Mouse (Mus musculus) regulatory T cell (primary cell): Measurements from ENCODE around the gene Mboat2.

ENCODE experiments used
- in situ Hi-C: fragments of 300-600 bp; cut with MboI, MseI; formaldehyde crosslinking; loops from one replicate; pipeline ENCODE4 v1.15.1; 2025; ENCODE audit warnings: high pct_unique_total_duplicates

The Mboat2 gene

DNA sequence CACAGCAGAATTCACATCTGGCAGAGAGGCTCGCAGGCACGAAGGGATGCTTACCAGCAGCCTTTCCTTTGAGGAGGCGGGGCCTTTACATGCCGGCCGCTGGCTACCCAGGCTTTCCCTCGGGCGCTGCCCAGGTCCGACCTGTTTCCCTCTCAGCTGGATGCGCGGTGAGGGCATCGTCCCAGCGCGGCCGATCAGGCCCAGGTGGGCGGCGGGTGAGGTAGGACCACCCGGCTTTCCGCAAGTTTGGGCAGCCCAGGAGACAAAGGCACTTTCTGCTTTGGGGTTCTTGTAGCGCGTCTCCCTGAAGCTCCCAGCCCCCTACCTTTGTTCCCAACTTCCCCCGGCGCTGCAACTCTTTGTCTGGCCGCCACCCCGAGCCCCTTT is at the start of gene Mboat2:
Mboat2 (plus strand) TSS at position 114 of the 387 bp plus-strand sequence.
- in situ Hi-C loops = no loop called here

DNA sequence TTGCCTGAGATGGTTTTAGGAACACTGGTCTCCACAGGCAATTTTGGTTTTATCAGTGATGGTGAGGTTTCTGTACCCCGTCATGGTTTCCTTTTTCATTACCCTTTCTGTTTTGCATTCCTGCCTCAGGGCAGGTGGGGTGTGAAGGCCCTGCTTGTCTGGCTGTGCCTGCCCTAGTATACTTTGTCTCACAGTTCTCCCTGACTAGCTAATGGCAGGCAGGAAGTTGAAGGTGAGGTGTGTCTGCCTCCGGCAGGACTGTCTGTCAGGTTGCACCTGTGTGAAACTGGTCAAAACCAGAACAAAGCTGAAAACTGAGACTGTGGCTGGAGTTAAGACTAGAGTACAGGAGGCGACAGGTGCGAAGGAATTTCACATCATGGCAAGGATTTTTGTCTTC is 46.9 kb upstream of the Mboat2 start:
- in situ Hi-C loops = no loop called here

DNA sequence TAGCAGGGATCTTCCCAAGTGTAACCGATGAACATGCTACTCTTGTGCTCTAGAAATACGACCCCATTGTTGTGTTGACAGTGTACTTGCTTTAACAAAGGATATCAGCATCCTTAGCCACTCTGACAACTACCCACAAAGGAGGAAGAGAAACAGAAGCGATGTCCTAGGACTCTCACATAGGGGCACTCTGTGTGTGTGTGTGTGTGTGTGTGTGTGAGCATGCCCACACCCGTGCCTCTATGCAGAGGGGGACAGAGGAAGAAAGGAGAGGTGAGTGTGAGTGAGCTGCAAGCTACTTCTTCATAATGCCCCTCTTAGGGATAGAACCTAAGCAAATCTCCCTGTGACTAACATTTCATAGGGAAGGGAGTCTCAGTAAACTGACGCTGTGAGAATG is 44.8 kb upstream of the Mboat2 start:
- in situ Hi-C loops = no loop called here

DNA sequence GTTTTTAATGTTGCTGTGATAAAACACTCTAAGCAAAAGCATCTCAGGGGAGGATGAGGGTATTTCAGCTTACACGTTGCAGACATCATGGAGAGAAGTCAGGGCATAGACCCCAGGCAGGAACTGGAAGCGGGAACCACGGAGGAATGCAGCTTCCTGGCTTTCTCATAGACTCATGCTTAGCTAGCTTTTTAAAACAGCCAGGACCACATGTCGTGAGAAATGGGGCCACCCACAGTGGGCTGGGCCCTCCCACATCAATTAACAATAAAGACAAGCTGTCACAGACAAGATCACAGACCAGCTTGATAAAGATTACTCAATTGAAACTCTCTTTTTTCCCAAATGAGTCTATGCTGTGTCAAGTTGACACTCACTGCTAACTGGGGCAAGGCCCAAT is 44.4 kb upstream of the Mboat2 start:
- in situ Hi-C loops = no loop called here

DNA sequence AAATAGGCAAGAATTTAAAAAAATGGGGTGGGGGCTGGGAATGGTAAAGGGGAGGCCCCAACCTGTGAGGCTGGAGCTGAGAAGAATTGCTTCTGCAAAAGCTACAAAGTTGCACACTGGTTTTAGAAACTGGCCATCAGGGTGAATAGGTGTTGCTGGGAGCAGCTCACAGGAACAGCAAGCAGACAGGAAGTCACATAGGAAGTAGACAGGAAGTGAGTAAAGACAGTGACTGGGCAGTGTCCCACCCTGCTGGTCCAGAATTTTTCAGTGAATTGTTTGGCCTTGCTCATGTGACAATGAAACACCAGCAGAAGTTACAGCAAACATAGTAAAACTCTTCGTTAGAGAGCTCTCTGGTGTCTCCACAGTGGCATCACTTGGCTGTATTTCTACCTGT is 41.0 kb upstream of the Mboat2 start:
- in situ Hi-C loops = no loop called here

DNA sequence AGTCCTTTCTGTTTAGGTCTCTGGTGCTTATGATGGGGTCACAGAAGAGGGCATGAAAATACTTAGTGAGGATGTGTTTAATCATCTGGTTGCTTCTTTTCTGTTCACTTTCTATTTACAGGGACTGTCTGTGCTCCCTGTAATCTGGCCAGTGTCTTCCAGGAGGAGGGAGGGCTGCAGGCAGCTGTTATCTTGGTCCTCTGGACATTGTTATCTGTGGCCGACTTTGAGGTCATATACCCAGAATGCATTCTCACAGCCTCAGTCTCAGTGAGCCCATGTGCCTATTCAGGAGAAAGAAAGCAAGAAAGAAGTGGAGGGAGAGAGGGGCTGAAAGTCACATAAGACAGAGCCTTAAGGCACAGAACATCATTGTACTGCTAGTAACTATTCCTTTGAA is 19.4 kb upstream of the Mboat2 start:
- in situ Hi-C loops = no loop called here

DNA sequence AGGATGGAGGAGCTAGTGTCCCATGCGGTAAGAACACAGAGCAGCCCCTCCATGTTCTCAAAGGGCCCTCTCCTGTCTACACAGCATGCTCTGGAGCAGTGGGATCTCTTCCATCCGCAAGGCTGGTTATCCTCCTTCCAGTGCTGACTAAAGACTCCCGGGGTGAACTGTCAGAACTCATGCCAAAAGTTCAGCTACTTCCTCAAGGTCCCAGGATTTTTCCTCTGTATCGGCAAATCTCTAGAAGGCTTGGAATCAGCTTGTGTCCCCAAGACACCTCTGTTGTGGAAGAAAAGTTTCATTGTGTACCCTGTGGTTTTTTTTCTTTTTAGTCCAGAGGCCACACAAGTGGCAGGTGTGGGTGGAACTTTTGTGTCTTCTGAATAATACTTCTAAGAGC is 18.8 kb upstream of the Mboat2 start:
- in situ Hi-C loops = no loop called here

DNA sequence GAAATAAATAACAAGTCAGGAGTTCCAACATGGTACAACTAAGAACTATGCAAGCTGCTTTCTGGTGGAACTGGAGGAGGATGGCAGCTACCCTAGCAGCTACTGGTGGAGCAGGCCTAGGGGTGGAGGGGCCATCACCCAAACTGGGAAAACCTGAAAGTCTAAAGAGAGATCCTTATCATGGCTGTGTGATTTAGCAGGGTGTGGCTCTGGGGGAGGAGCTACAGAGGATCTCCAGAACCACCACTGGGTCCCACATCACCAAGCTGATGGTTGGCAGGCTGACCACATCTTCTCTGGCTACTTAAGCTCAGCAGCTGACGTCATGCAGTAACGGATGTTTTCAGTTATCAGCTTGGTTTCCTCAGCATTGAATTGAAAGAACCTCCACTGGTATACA is 7.8 kb upstream of the Mboat2 start:
- in situ Hi-C loops = no loop called here

DNA sequence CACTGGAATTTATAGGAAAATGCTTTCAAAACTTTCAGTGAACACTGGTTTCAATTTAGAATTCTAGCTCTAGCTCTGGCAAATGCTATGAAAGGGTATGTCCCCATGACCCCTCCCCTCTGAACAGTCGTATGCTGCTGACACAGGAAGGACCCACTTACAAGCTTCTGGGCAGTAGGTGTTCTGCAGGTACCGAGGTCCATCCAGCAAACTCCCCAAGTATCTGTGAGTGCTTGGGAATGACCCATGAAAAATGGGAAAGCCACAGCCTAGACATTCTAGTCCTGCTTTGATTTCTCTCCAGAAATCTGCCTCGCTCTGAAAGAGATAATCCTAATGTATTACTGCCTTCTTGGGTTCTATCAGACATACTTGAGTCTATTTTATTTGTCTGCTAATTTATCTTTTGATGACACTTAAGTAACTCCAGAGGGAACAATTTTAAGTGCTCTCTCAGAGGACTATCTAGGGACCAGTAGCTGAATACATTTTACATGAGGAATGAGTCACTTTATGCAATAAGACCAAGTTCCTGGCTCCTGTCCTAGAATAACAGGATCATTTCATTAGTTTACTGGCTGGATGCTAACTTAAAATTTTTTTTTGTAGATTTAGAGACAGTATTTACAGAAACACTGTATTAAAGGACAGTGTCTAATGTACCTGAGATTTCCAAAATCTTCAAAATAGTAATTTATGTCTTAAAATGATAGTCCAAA is 6.9 kb upstream of the Mboat2 start:
- in situ Hi-C loops = no loop called here

DNA sequence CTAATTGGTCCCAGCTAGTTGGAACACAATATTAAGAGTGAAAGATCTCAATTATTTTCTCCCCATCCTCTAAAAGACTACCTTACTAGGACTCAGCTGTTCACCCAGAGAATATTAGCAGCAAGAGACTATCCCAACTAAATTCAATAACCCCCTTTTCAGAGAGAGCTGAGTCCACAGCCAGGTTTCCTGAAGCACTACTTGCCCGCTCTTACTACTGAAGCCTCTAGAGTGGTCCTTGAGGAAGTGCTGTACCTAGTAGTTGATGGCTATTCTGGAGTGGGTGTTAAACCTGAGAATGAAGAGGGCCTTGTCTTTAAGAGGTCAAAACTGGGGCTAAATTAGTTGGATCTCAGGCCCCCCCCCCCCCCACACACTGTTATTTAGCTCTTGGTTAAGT is 593 bp upstream of the Mboat2 start:
- in situ Hi-C loops = no loop called here

DNA sequence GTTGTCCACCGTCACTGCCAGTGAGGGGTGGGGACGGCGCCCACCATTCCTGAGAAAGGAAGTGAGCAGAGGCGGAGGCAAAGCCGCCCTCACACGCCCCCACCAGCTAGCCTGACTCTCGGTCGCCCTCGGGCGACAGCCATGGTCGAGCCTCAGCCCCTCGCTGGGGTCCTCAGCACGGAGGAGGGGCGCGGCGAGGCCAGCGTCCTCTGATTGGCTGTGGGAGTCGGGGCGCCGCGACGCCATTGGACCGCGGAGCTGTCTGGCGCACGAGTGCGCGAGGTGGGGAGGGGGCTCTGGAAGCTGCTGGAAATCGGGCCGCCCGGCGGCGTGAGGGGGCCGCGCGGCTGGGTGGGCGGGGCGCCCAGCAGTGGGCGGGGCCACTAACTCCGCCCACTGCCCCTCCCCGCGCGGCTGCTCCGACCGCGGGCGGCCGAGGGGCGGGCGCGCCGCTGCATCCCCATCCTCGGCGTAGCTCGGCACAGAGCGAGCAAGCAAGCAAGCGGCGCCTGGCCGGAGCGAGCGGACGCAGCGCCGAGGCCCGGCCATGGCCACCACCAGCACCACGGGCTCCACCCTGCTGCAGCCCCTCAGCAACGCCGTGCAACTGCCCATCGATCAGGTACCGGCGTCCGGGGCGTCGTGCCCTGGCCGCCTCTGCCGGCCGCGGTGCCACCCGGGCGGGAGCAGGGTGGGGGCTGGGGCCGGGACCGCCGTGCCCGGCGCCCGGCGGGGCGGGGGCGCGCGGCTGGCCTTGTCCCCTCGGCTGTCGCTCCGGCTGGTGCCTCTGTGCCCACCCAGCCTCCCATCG is 679 bp downstream of the Mboat2 start:
- in situ Hi-C loops = no loop called here

DNA sequence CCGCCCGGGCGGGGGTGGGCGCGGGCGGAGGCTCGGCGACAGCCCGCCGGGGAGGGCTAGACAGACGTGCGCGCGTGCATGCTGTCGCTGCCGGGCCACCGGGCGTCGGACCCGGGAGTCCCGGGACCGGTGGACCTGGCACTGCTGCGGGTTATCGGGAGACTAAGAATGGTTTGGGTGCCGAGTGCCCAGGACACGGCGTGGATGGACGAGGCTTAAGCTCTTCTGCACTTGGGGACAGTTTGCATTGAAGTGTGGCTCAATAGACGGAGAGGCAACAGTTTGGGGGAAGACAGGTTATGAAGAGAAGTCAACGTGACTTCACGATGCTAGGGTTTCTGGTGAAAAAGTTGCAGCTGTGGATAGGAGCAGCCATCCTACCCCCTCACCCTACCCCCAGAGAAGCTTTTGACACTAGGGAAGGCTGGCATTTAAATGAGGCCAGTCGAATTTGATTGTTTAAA is 1.3 kb downstream of the Mboat2 start:
- in situ Hi-C loops = no loop called here

DNA sequence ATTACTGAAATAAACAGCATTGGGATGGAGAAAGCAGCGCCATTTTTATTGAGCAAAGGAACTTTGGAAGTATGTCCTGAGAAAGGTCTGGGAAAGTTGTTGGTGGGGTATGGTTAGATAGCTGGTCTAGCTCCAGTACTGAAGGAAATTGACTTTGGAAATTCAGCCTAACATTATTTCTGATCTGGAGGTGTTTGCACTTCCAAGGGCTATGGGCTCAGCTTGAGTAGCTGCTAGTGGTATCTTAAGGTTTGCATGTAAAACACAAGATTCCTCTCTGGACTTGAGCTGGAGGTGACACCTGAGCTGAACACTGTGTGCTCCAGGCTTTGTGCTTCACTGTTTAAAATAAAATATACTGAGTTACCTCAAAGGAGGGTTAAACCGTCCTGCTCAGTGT is 1.8 kb downstream of the Mboat2 start:
- in situ Hi-C loops = no loop called here

DNA sequence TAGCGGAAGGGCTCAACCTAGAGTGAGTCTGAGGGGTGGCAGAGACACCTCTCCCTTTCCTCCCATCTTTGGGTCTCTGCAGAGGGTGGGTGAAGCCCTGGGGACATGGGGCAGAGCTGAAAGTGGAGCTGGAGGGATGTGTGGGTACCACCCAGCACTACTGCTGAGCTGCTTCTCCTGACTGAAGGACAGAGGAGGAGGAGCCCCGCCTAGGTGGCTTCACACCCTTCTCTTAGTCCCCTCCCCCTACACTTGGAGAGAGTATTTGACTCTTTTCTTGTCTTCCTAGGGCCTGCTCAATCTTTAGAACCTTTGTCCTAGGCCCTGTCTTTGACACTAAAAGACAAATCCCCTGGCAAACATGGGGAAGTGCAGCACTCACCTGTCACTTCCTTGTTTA is 7.3 kb downstream of the Mboat2 start:
- in situ Hi-C loops = no loop called here

DNA sequence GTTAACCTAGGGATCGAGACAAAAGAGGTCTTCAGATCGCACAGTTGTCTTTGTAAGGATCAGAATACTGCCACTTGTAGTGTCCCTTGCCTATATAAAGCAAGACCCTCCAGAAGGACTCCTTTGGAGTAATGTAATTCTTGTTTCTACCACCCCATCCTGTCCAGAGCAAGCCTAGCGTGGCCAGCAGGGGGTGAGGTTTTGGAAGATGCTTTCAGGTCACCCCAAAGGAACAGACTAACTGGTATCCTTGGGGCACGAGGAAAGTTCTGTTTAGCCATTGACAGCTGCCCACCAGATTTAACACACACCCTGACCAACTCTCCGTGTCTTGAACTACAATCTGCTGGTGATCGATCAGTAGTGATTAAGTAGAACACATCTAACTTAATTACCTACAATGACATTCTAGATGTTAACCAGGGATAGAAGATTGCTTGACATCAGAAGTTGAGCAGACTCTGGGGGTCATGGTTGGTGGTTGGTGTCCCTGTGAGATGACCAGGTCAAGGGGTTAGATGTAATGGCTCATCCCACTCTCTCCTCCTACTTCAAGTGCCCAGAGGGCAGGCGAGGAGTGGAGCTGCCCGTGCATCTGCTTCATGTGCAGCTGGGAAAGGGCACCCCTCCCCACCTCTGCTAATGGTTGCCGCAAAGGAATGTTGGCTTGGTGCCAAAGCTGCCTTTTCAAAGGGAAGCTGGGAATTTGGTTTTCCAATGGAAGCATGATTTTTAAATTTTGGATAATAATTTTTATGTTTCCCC is 10.6 kb downstream of the Mboat2 start:
- in situ Hi-C loops = no loop called here

DNA sequence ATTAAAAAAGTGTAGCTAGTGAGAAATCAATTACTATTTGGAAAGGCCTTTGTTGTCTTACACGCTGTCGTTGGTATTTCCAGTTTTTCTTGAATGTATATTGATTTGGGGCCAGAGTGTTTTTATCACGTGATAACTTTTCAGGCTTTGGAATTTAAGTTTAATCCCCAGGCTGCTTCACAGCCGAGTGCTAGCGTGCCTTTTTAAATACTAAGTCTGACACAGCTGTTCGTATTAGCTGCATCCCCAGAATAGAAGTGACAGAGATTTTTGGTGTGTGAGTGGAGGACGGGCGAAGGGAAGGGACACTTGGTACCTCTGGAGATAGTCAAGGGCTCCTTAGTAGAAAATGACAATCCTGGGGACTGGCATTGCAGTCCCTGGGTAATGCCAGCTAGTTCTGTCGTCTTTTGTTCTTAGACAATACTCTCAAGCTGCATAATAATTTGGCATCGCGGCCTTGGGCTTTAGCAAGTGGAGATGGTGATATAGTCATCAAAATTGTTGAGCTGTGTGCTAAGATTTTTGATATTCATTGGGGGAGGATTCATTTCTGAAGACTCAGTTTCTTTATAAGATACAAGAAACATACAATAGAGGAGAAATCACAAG is 11.7 kb downstream of the Mboat2 start:
- in situ Hi-C loops = no loop called here

DNA sequence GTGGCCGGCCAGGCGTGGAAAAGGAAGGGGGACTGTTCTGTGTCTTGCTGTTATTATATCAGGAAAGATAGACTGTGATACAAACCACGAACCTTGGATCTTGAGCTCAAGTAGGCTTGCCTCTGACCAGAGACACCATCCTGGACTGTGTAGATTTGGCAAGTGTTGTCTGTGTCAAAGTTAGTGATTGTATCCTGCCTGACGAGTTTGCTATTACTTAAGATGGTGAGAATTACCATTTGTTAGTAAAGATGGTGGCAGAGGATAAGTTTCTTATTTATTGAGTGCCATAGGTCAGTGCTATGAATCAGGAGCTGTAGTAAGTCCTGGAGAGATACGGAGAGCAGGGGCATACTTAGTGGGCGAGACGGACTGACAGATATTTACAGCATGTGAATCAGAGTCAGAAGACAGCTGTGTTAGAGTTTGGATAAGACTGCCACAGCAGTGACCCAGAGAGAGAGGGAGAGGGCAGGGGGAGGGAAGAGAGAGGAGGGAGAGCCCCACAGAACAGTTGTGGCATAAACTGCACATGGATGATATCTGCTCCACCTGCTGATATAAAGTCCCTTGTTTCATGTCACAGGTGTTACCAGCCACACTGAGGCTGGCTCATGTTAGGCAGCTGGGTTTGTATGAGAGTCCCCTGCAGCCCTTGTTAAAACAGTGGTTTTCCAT is 12.9 kb downstream of the Mboat2 start:
- in situ Hi-C loops = no loop called here

DNA sequence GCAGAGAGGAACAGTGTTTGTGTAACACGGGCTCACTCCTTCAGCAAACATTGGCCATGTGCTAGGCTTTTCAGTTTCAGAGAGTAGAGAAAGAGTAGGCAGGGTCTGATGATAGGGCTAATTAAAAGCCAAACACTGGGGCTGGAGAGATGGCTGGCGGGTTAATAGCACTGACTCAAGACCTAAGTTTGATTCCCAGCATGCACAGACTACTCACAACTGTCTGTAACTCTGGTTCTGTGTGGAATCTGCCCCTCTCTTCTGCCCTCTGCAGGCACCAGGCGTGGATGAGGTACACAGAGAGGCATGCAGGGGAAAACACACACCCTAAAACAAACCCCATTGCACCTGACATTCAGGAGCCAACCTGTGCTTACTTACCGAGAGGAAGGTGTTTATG is 14.7 kb downstream of the Mboat2 start:
- in situ Hi-C loops = no loop called here

DNA sequence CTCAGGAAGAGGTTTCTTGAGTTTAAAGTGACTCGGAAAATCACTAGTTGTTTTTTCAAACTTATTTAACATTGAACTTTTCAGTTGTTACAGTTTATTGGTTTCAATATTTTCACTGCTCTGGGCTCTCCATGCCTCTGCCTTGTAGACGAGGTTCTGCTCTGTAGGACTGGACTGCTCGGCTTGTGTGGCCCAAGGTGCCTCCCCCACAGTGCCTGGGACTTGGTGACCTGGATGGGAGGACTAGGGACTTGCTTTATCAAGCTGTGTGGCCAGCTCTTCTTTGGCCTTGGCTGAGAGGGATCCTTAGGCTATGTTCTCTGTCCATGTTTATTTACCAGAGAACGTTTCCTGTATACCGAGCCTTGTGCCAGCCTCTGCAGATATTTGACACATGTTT is 17.4 kb downstream of the Mboat2 start:
- in situ Hi-C loops = no loop called here

DNA sequence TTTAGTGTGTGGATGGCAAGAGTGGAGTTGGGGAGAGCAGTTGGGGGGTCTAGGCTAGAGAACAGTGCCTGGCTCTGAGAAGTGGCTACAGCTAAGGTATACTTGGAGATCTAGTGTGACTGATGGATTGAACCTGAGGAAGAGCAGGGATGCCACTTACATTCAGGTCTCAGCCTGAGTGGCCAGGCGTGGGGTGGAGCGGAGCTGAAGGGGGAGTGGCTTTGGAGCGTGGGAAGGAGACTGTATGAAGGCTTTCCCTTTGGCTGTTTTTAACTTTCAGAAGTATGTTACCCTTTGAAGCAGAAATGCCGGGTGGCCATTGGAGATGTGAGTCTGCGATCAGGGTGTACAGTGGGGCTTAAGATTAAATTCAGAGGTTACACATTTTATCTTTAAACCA is 26.7 kb downstream of the Mboat2 start:
- in situ Hi-C loops = no loop called here

DNA sequence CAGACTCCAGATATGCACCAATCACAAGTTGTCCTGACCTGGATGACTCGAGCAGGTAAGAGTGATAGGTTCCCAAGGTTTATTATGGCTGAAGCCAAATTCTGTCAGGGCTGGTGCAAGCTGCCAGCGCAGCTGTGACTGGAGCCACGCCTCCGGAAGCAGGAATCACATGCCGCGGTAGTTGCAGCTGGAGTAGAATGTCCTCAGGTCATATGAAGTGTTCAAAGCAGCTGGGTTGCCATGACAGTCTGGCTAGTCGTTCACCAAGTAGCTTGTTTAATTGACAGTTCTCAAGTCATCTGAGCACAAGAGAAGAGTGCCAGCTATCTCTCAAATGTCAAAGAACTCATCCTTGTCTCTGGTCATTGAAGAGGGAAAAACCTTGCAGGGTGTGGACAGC is 28.7 kb downstream of the Mboat2 start:
- in situ Hi-C loops = no loop called here

DNA sequence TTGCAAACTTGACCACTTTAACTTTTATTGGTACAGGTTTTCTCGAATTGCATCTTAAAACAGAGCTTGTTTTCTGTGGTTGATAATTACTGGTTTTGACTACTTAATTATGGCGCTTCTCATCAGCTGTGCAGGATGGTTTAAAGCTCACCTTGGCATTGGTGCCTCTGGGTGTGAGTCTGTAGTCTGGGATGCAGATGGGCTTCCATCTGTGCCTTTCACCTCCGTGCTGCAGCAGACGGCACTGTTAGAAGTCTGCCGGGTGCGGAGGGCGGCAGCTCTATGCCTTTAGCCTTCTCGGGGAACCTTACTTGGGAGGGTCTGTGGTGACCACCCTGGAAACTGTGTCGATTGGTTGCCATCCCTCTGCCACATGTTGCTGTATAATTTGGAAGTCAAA is 29.8 kb downstream of the Mboat2 start:
- in situ Hi-C loops = no loop called here
